Mouse (Mus musculus): ENCODE results near the gene Olfr808. TPM values are rescaled to one million over a fixed set of nuclear protein-coding genes. Genes with fewer than 3 reads are reported as not detected.

The Olfr808 gene
- not detected in 2 replicates for polyA plus RNA-seq (2014; fragmentation: Nextera tagmentation; extraction: Ambion mirVana)

- WGBS: 90% methylated on average over 1 of the region's 1 CpGs
- Histone ChIP-seq H3K9me3 (ENCODE audit: control insufficient read depth, low read length) (no peaks in the 10 kb centered on the region), H3K4me1 (ENCODE audit: control insufficient read depth, insufficient read depth, low read length) (no peaks in the 10 kb centered on the region), H3K27ac (ENCODE audit: low read depth, low read length) (no peak within 1 kb of the TSS), H3K36me3 (ENCODE audit: control insufficient read depth, insufficient read depth, low read length) (no peaks in the 10 kb centered on the region), H3K4me2 (replicated peaks; ENCODE audit: low read depth, low read length) (no peak within 1 kb of the TSS), H3K4me3 (ENCODE audit: low read length) (no peak within 1 kb of the TSS), H3K27me3 (ENCODE audit: control insufficient read depth, insufficient read depth, low read length) (no peaks in the 10 kb centered on the region), H3K9ac (ENCODE audit: low read depth, low read length) (no peak within 1 kb of the TSS)
- ATAC-seq (ENCODE audit: low FRiP score, low TSS enrichment): no peak
Measured at GRCm38 (mm10) chr10:129765182-129765581, at the start of gene Olfr808. TSS of gene Olfr808 (plus strand) at chr10:129765482.

- no peaks in the 10 kb centered on the region for H3K27me3 ChIP-seq (ENCODE audit: control insufficient read depth, insufficient read depth, low read length)
- H3K36me3 ChIP-seq (ENCODE audit: control insufficient read depth, insufficient read depth, low read length): no peaks in the 10 kb centered on the region
- no peak within 1 kb of the TSS for H3K4me3 ChIP-seq (ENCODE audit: low read length)
- 96% methylated on average over 2 of the region's 2 CpGs for WGBS
- H3K4me2 ChIP-seq (replicated peaks; ENCODE audit: low read depth, low read length): no peak within 1 kb of the TSS
- H3K9ac ChIP-seq (ENCODE audit: low read depth, low read length): no peak within 1 kb of the TSS
- H3K9me3 ChIP-seq (ENCODE audit: control insufficient read depth, low read length): no peaks in the 10 kb centered on the region
- no peak for ATAC-seq (ENCODE audit: low FRiP score, low TSS enrichment)
- H3K27ac ChIP-seq (ENCODE audit: low read depth, low read length): no peak within 1 kb of the TSS
- H3K4me1 ChIP-seq (ENCODE audit: control insufficient read depth, insufficient read depth, low read length): no peaks in the 10 kb centered on the region
Measured at GRCm38 (mm10) chr10:129729275-129729674, 36.0 kb upstream of the Olfr808 start, which contains the start of gene Olfr805. TSS of gene Olfr805 (minus strand) at chr10:129729375.

GRCm38 (mm10) chr10:129741821-129742220 lies 23.5 kb upstream of the Olfr808 start, which contains the start of gene Olfr806:
TSS of gene Olfr806 (minus strand) at chr10:129741921.
- H3K4me2 ChIP-seq (replicated peaks; ENCODE audit: low read depth, low read length): no peak within 1 kb of the TSS
- H3K36me3 ChIP-seq (ENCODE audit: control insufficient read depth, insufficient read depth, low read length): no peaks in the 10 kb centered on the region

GRCm38 (mm10) chr10:129757693-129758092 lies 7.6 kb upstream of the Olfr808 start, which contains the start of gene Olfr807:
TSS of gene Olfr807 (minus strand) at chr10:129757793.
- Histone ChIP-seq H3K36me3 (ENCODE audit: control insufficient read depth, insufficient read depth, low read length) (no peaks in the 10 kb centered on the region), H3K4me3 (ENCODE audit: low read length) (no peak within 1 kb of the TSS), H3K9ac (ENCODE audit: low read depth, low read length) (no peak within 1 kb of the TSS), H3K4me1 (ENCODE audit: control insufficient read depth, insufficient read depth, low read length) (no peaks in the 10 kb centered on the region), H3K4me2 (replicated peaks; ENCODE audit: low read depth, low read length) (no peak within 1 kb of the TSS), H3K9me3 (ENCODE audit: control insufficient read depth, low read length) (no peaks in the 10 kb centered on the region), H3K27me3 (ENCODE audit: control insufficient read depth, insufficient read depth, low read length) (no peaks in the 10 kb centered on the region), H3K27ac (ENCODE audit: low read depth, low read length) (no peak within 1 kb of the TSS)
- no peak for ATAC-seq (ENCODE audit: low FRiP score, low TSS enrichment)
- 84% methylated on average over 1 of the region's 1 CpGs for WGBS

More at GRCm38 (mm10) chr10:129741821-129742220, 23.5 kb upstream of the Olfr808 start, which contains the start of gene Olfr806:
- H3K9ac ChIP-seq (ENCODE audit: low read depth, low read length): no peak within 1 kb of the TSS
- no peaks in the 10 kb centered on the region for H3K4me1 ChIP-seq (ENCODE audit: control insufficient read depth, insufficient read depth, low read length)
- H3K27ac ChIP-seq (ENCODE audit: low read depth, low read length): no peak within 1 kb of the TSS
- ATAC-seq (ENCODE audit: low FRiP score, low TSS enrichment): no peak
- H3K9me3 ChIP-seq (ENCODE audit: control insufficient read depth, low read length): no peaks in the 10 kb centered on the region
- no peaks in the 10 kb centered on the region for H3K27me3 ChIP-seq (ENCODE audit: control insufficient read depth, insufficient read depth, low read length)
- no peak within 1 kb of the TSS for H3K4me3 ChIP-seq (ENCODE audit: low read length)

- Histone ChIP-seq H3K9me3 (ENCODE audit: control insufficient read depth, low read length) (no peaks in the 10 kb centered on the region), H3K27ac (ENCODE audit: low read depth, low read length) (no peak within 1 kb of the TSS), H3K4me2 (replicated peaks; ENCODE audit: low read depth, low read length) (no peak within 1 kb of the TSS), H3K27me3 (ENCODE audit: control insufficient read depth, insufficient read depth, low read length) (no peaks in the 10 kb centered on the region), H3K9ac (ENCODE audit: low read depth, low read length) (no peak within 1 kb of the TSS), H3K36me3 (ENCODE audit: control insufficient read depth, insufficient read depth, low read length) (no peaks in the 10 kb centered on the region), H3K4me3 (ENCODE audit: low read length) (no peak within 1 kb of the TSS), H3K4me1 (ENCODE audit: control insufficient read depth, insufficient read depth, low read length) (no peaks in the 10 kb centered on the region)
- ATAC-seq (ENCODE audit: low FRiP score, low TSS enrichment): no peak
Measured at GRCm38 (mm10) chr10:129774338-129774737, 9.1 kb downstream of the Olfr808 start, which contains the start of gene Olfr809. TSS of gene Olfr809 (plus strand) at chr10:129774638.

- no peaks in the 10 kb centered on the region for H3K36me3 ChIP-seq (ENCODE audit: control insufficient read depth, insufficient read depth, low read length)
- no peaks in the 10 kb centered on the region for H3K9me3 ChIP-seq (ENCODE audit: control insufficient read depth, low read length)
- H3K27me3 ChIP-seq (ENCODE audit: control insufficient read depth, insufficient read depth, low read length): no peaks in the 10 kb centered on the region
- H3K9ac ChIP-seq (ENCODE audit: low read depth, low read length): no peak overlapping the region
- no peak for ATAC-seq (ENCODE audit: low FRiP score, low TSS enrichment)
- no peak overlapping the region for H3K4me2 ChIP-seq (replicated peaks; ENCODE audit: low read depth, low read length)
- no peak overlapping the region for H3K4me3 ChIP-seq (ENCODE audit: low read length)
- no peaks in the 10 kb centered on the region for H3K4me1 ChIP-seq (ENCODE audit: control insufficient read depth, insufficient read depth, low read length)
- H3K27ac ChIP-seq (ENCODE audit: low read depth, low read length): no peak overlapping the region
Measured at GRCm38 (mm10) chr10:129778123-129778522, 12.8 kb downstream of the Olfr808 start.

GRCm38 (mm10) chr10:129794817-129795216 lies 29.5 kb downstream of the Olfr808 start, which contains the start of gene Olfr810:
TSS of gene Olfr810 (minus strand) at chr10:129794917.
- no peak for ATAC-seq (ENCODE audit: low FRiP score, low TSS enrichment)
- Histone ChIP-seq H3K27ac (ENCODE audit: low read depth, low read length) (no peak within 1 kb of the TSS), H3K36me3 (ENCODE audit: control insufficient read depth, insufficient read depth, low read length) (no peaks in the 10 kb centered on the region), H3K9ac (ENCODE audit: low read depth, low read length) (no peak within 1 kb of the TSS), H3K4me3 (ENCODE audit: low read length) (no peak within 1 kb of the TSS), H3K4me2 (replicated peaks; ENCODE audit: low read depth, low read length) (no peak within 1 kb of the TSS), H3K9me3 (ENCODE audit: control insufficient read depth, low read length) (no peaks in the 10 kb centered on the region), H3K27me3 (ENCODE audit: control insufficient read depth, insufficient read depth, low read length) (no peaks in the 10 kb centered on the region), H3K4me1 (ENCODE audit: control insufficient read depth, insufficient read depth, low read length) (no peaks in the 10 kb centered on the region)

GRCm38 (mm10) chr10:129804296-129804695 lies 39.0 kb downstream of the Olfr808 start, which contains the start of gene Olfr811:
TSS of gene Olfr811 (minus strand) at chr10:129804396.
- Histone ChIP-seq H3K4me3 (ENCODE audit: low read length) (no peak within 1 kb of the TSS), H3K27ac (ENCODE audit: low read depth, low read length) (no peak within 1 kb of the TSS), H3K36me3 (ENCODE audit: control insufficient read depth, insufficient read depth, low read length) (no peaks in the 10 kb centered on the region), H3K9me3 (ENCODE audit: control insufficient read depth, low read length) (no peaks in the 10 kb centered on the region), H3K27me3 (ENCODE audit: control insufficient read depth, insufficient read depth, low read length) (no peaks in the 10 kb centered on the region), H3K9ac (ENCODE audit: low read depth, low read length) (no peak within 1 kb of the TSS), H3K4me2 (replicated peaks; ENCODE audit: low read depth, low read length) (no peak within 1 kb of the TSS), H3K4me1 (ENCODE audit: control insufficient read depth, insufficient read depth, low read length) (no peaks in the 10 kb centered on the region)
- ATAC-seq (ENCODE audit: low FRiP score, low TSS enrichment): no peak
- 84% methylated on average over 4 of the region's 4 CpGs for WGBS
